Mouse (Mus musculus): Measurements from ENCODE around the gene Specc1. TPM values are rescaled to one million over a fixed set of nuclear protein-coding genes. Genes with fewer than 3 reads are reported as not detected.

Specc1 gene
- polyA plus RNA-seq, 1 experiment from 2014 or later = 10.2 TPM

- no peak overlapping the region for H3K4me3 ChIP-seq
- no peak overlapping the region for H3K27ac ChIP-seq (replicated peaks)
- no peak overlapping the region for H3K9ac ChIP-seq
- H3K9me3 ChIP-seq = no peaks in the 10 kb centered on the region
- H3K4me1 ChIP-seq (replicated peaks) = no peaks in the 10 kb centered on the region
- no peaks in the 10 kb centered on the region for H3K27me3 ChIP-seq
- H3K36me3 ChIP-seq = no peaks in the 10 kb centered on the region
- ATAC-seq (ENCODE audit: low read depth) = no peak
- H3K4me2 ChIP-seq = no peak overlapping the region
- WGBS = 89% methylated on average over 1 of the region's 1 CpGs
Measured at GRCm38 (mm10) chr11:62087051-62087450, 130.5 kb downstream of the Specc1 start.

DNA sequence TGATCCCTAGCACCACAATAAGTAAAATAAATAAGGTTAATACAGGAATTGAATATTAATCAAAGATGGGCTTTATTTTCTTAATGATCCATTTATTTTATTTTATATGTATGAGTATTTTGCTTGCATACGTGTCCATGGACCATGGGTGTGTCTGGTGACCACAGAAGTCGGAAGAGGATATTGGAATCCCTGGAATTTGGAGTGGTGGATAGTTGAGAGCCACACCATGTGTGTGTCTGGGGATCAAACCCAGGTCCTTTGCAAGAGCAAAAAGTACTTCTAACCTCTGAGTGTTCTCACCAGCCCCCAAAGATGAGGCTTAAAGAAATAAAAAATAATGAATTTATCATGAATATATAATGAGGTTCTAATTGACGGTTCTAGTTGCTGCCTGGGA, 132.1 kb downstream of the Specc1 start:
- Histone ChIP-seq H3K27ac (replicated peaks) (no peak overlapping the region), H3K27me3 (no peaks in the 10 kb centered on the region), H3K36me3 (no peaks in the 10 kb centered on the region), H3K4me3 (no peak overlapping the region), H3K9ac (no peak overlapping the region), H3K4me1 (replicated peaks) (no peaks in the 10 kb centered on the region), H3K9me3 (no peaks in the 10 kb centered on the region), H3K4me2 (no peak overlapping the region)
- ATAC-seq (ENCODE audit: low read depth) = no peak
- 87% methylated on average over 3 of the region's 3 CpGs for WGBS

- no peaks in the 10 kb centered on the region for H3K4me1 ChIP-seq (replicated peaks)
- no peaks in the 10 kb centered on the region for H3K36me3 ChIP-seq
- no peak overlapping the region for H3K9ac ChIP-seq
- H3K4me3 ChIP-seq = no peak overlapping the region
- no peak overlapping the region for H3K27ac ChIP-seq (replicated peaks)
- no peak overlapping the region for H3K4me2 ChIP-seq
- H3K27me3 ChIP-seq = no peaks in the 10 kb centered on the region
- no peaks in the 10 kb centered on the region for H3K9me3 ChIP-seq
- no peak for ATAC-seq (ENCODE audit: low read depth)
- 75% methylated on average over 6 of the region's 6 CpGs for WGBS
Measured at GRCm38 (mm10) chr11:62090321-62090720, 133.8 kb downstream of the Specc1 start.

GRCm38 (mm10) chr11:62103380-62103911, 146.9 kb downstream of the Specc1 start:
- no peak overlapping the region for H3K4me2 ChIP-seq
- no peak for ATAC-seq (ENCODE audit: low read depth)
- no peaks in the 10 kb centered on the region for H3K27me3 ChIP-seq
- 79% methylated on average over 3 of the region's 3 CpGs for WGBS
- H3K36me3 ChIP-seq = no peaks in the 10 kb centered on the region
- H3K4me3 ChIP-seq = no peak overlapping the region
- no peaks in the 10 kb centered on the region for H3K4me1 ChIP-seq (replicated peaks)
- H3K9me3 ChIP-seq = no peaks in the 10 kb centered on the region
- no peak overlapping the region for H3K9ac ChIP-seq
- H3K27ac ChIP-seq (replicated peaks) = no peak overlapping the region

GRCm38 (mm10) chr11:62106401-62106871, 149.9 kb downstream of the Specc1 start:
- Histone ChIP-seq H3K36me3 (no peaks in the 10 kb centered on the region), H3K27ac (replicated peaks) (peak overlapping the region; percentile 68; the same call in 1 of the 2 replicates), H3K27me3 (no peaks in the 10 kb centered on the region), H3K4me2 (no peak overlapping the region), H3K4me3 (no peak overlapping the region), H3K4me1 (replicated peaks) (no peaks in the 10 kb centered on the region), H3K9me3 (no peaks in the 10 kb centered on the region), H3K9ac (no peak overlapping the region)
- 80% methylated on average over 1 of the region's 1 CpGs for WGBS
- ATAC-seq (ENCODE audit: low read depth) = peak; percentile 87

- H3K4me1 ChIP-seq (replicated peaks) = no peaks in the 10 kb centered on the region
- no peaks in the 10 kb centered on the region for H3K27me3 ChIP-seq
- WGBS = 92% methylated on average over 2 of the region's 2 CpGs
- H3K36me3 ChIP-seq = no peaks in the 10 kb centered on the region
- ATAC-seq (ENCODE audit: low read depth) = no peak
- no peak overlapping the region for H3K4me2 ChIP-seq
- no peaks in the 10 kb centered on the region for H3K9me3 ChIP-seq
- H3K9ac ChIP-seq = no peak overlapping the region
- H3K27ac ChIP-seq (replicated peaks) = peak overlapping the region; percentile 68
- no peak overlapping the region for H3K4me3 ChIP-seq
Measured at GRCm38 (mm10) chr11:62107272-62107836, 150.8 kb downstream of the Specc1 start.

- no peaks in the 10 kb centered on the region for H3K4me1 ChIP-seq (replicated peaks)
- H3K9me3 ChIP-seq = no peaks in the 10 kb centered on the region
- H3K27me3 ChIP-seq = no peaks in the 10 kb centered on the region
- no peak overlapping the region for H3K9ac ChIP-seq
- WGBS = 93% methylated on average over 9 of the region's 9 CpGs
- H3K4me3 ChIP-seq = no peak overlapping the region
- no peak overlapping the region for H3K4me2 ChIP-seq
- H3K27ac ChIP-seq (replicated peaks) = no peak overlapping the region
- peaks cover 8% of the 10 kb centered on the region; the same call in 1 of the 2 replicates for H3K36me3 ChIP-seq
- ATAC-seq (ENCODE audit: low read depth) = no peak
Measured at GRCm38 (mm10) chr11:62118561-62118960, 162.0 kb downstream of the Specc1 start.

GRCm38 (mm10) chr11:62119871-62120270, 163.3 kb downstream of the Specc1 start:
- H3K27me3 ChIP-seq = no peaks in the 10 kb centered on the region
- peaks cover 8% of the 10 kb centered on the region; the same call in 1 of the 2 replicates for H3K36me3 ChIP-seq
- H3K4me1 ChIP-seq (replicated peaks) = no peaks in the 10 kb centered on the region
- no peak overlapping the region for H3K27ac ChIP-seq (replicated peaks)
- H3K9ac ChIP-seq = no peak overlapping the region
- 73% methylated on average over 3 of the region's 3 CpGs for WGBS
- ATAC-seq (ENCODE audit: low read depth) = no peak
- H3K4me3 ChIP-seq = no peak overlapping the region
- no peaks in the 10 kb centered on the region for H3K9me3 ChIP-seq
- H3K4me2 ChIP-seq = no peak overlapping the region

GRCm38 (mm10) chr11:62121365-62121764, 164.8 kb downstream of the Specc1 start:
- H3K27ac ChIP-seq (replicated peaks) = no peak overlapping the region
- H3K36me3 ChIP-seq = peaks cover 8% of the 10 kb centered on the region; the same call in 1 of the 2 replicates
- 89% methylated on average over 5 of the region's 5 CpGs for WGBS
- no peaks in the 10 kb centered on the region for H3K9me3 ChIP-seq
- H3K9ac ChIP-seq = no peak overlapping the region
- no peaks in the 10 kb centered on the region for H3K27me3 ChIP-seq
- no peak overlapping the region for H3K4me3 ChIP-seq
- no peaks in the 10 kb centered on the region for H3K4me1 ChIP-seq (replicated peaks)
- no peak overlapping the region for H3K4me2 ChIP-seq
- ATAC-seq (ENCODE audit: low read depth) = no peak

- Histone ChIP-seq H3K9ac (no peak overlapping the region), H3K4me2 (no peak overlapping the region), H3K4me3 (no peak overlapping the region), H3K36me3 (peaks cover 7% of the 10 kb centered on the region), H3K27ac (replicated peaks) (no peak overlapping the region), H3K9me3 (no peaks in the 10 kb centered on the region), H3K4me1 (replicated peaks) (peaks cover 15% of the 10 kb centered on the region), H3K27me3 (no peaks in the 10 kb centered on the region)
- no peak for ATAC-seq (ENCODE audit: low read depth)
- 33% methylated on average over 3 of the region's 3 CpGs for WGBS
Measured at GRCm38 (mm10) chr11:62127692-62128091, 171.1 kb downstream of the Specc1 start.

- 63% methylated on average over 8 of the region's 8 CpGs for WGBS
- Histone ChIP-seq H3K4me1 (replicated peaks) (peaks cover 15% of the 10 kb centered on the region), H3K27ac (replicated peaks) (no peak overlapping the region), H3K9me3 (no peaks in the 10 kb centered on the region), H3K9ac (peak overlapping the region; percentile 9; the same call in 1 of the 2 replicates), H3K4me3 (no peak overlapping the region), H3K27me3 (no peaks in the 10 kb centered on the region), H3K4me2 (no peak overlapping the region), H3K36me3 (peaks cover 11% of the 10 kb centered on the region)
- ATAC-seq (ENCODE audit: low read depth) = no peak
Measured at GRCm38 (mm10) chr11:62128197-62128596, 171.6 kb downstream of the Specc1 start.

- Histone ChIP-seq H3K4me2 (no peak overlapping the region), H3K4me1 (replicated peaks) (peaks cover 15% of the 10 kb centered on the region), H3K27me3 (no peaks in the 10 kb centered on the region), H3K9ac (no peak overlapping the region), H3K27ac (replicated peaks) (no peak overlapping the region), H3K36me3 (peaks cover 16% of the 10 kb centered on the region), H3K9me3 (no peaks in the 10 kb centered on the region), H3K4me3 (no peak overlapping the region)
- 14% methylated on average over 3 of the region's 3 CpGs for WGBS
- ATAC-seq (ENCODE audit: low read depth) = no peak
Measured at GRCm38 (mm10) chr11:62130191-62130590, 173.6 kb downstream of the Specc1 start.
